Mouse (Mus musculus): Measurements from ENCODE around the gene Poc1a. TPM values are rescaled to one million over a fixed set of nuclear protein-coding genes. Genes with fewer than 3 reads are reported as not detected.

Poc1a gene
- polyA plus RNA-seq, 1 experiment, result 14.9 TPM

DNA sequence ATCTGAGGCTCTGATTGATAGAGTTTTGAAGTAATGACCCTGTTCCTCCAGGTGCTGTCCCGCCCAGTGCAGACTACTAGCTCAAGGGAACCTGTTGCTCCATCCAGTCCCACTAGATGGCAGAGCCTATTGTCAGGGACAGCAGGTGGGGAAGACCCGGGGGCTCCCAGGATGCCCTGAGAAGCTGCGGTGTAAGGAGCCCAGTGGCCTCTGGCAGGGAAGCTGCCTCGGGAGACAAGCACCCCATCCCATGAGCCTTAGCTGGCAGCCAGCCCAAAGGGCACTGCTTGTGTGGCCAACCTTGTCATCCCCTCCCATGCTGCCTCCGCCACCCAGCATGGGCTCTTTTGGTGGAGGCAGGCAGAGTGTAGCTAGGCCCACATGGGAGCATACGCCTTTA is 70.3 kb downstream of the Poc1a start:
- H3K27ac ChIP-seq (ENCODE audit: insufficient read depth, low read depth, low read length), result no peak overlapping the region
- WGBS, result 73% methylated on average over 6 of the region's 6 CpGs
- no peaks in the 10 kb centered on the region for H3K4me1 ChIP-seq (ENCODE audit: control insufficient read depth, insufficient read depth, insufficient read length, low read length)
- no peak for TF ChIP-seq CTCF (IDR thresholded peaks at IDR 0.05; ENCODE audit: extremely low read depth, insufficient read length, insufficient replicate concordance, low read depth, low read length)
- TF ChIP-seq POLR2A (IDR thresholded peaks at IDR 0.05; ENCODE audit: low read depth, low read length), result no peak
- no peak overlapping the region for H3K4me3 ChIP-seq (ENCODE audit: low read depth, low read length)
- H3K27me3 ChIP-seq (ENCODE audit: control insufficient read depth, insufficient read depth, low read length), result no peaks in the 10 kb centered on the region
- no peaks in the 10 kb centered on the region for H3K36me3 ChIP-seq (ENCODE audit: control insufficient read depth, insufficient read depth, low read length)

DNA sequence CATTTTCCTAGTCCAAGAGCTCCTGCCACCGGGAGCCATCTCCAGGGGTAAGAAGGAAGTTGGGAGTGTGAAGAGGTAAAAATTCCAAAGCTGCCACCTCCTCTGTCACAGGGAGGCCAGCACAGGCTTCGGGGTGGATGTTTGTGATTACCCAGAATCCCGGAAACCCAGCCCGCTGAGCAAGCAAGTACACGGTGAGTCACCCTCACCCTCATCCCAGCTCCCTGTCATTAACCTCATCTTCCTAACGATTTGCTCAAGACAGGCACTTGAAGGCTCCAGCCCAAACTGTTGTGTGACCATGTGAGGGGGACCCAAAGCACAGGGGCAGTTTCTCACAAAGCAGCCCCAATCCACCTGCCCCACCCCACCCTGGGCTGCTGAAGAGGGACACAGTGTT is 72.9 kb downstream of the Poc1a start:
- Histone ChIP-seq H3K4me3 (ENCODE audit: low read depth, low read length) (no peak overlapping the region), H3K27ac (ENCODE audit: insufficient read depth, low read depth, low read length) (no peak overlapping the region), H3K27me3 (ENCODE audit: control insufficient read depth, insufficient read depth, low read length) (no peaks in the 10 kb centered on the region), H3K4me1 (ENCODE audit: control insufficient read depth, insufficient read depth, insufficient read length, low read length) (no peaks in the 10 kb centered on the region), H3K36me3 (ENCODE audit: control insufficient read depth, insufficient read depth, low read length) (no peaks in the 10 kb centered on the region)
- 16% methylated on average over 6 of the region's 6 CpGs for WGBS
- TF ChIP-seq POLR2A (IDR thresholded peaks at IDR 0.05; ENCODE audit: low read depth, low read length) (no peak), CTCF (IDR thresholded peaks at IDR 0.05; ENCODE audit: extremely low read depth, insufficient read length, insufficient replicate concordance, low read depth, low read length) (no peak)

DNA sequence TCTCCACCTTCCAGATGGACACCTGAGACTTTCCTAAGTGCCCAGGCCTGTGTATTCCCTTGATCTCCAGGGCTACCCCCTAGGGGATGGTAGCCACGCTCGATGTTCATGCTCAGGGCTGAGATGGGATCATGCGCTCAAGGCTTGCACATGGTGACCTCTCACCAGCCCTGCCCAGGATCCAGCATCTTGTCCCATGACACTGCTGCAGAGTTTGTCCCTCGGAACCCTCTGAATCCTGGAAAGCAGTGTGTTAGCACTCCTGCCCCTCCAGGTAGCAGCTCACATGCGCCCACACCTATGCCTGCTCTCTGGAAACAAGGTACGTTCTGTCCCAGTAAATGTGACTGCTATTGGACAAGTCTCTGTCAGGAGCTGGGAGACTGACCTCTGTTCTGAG is 73.9 kb downstream of the Poc1a start:
- H3K36me3 ChIP-seq (ENCODE audit: control insufficient read depth, insufficient read depth, low read length), result no peaks in the 10 kb centered on the region
- H3K4me1 ChIP-seq (ENCODE audit: control insufficient read depth, insufficient read depth, insufficient read length, low read length), result no peaks in the 10 kb centered on the region
- 95% methylated on average over 6 of the region's 6 CpGs for WGBS
- H3K4me3 ChIP-seq (ENCODE audit: low read depth, low read length), result no peak overlapping the region
- H3K27me3 ChIP-seq (ENCODE audit: control insufficient read depth, insufficient read depth, low read length), result no peaks in the 10 kb centered on the region
- TF ChIP-seq POLR2A (IDR thresholded peaks at IDR 0.05; ENCODE audit: low read depth, low read length) (no peak), CTCF (IDR thresholded peaks at IDR 0.05; ENCODE audit: extremely low read depth, insufficient read length, insufficient replicate concordance, low read depth, low read length) (no peak)
- H3K27ac ChIP-seq (ENCODE audit: insufficient read depth, low read depth, low read length), result no peak overlapping the region

DNA sequence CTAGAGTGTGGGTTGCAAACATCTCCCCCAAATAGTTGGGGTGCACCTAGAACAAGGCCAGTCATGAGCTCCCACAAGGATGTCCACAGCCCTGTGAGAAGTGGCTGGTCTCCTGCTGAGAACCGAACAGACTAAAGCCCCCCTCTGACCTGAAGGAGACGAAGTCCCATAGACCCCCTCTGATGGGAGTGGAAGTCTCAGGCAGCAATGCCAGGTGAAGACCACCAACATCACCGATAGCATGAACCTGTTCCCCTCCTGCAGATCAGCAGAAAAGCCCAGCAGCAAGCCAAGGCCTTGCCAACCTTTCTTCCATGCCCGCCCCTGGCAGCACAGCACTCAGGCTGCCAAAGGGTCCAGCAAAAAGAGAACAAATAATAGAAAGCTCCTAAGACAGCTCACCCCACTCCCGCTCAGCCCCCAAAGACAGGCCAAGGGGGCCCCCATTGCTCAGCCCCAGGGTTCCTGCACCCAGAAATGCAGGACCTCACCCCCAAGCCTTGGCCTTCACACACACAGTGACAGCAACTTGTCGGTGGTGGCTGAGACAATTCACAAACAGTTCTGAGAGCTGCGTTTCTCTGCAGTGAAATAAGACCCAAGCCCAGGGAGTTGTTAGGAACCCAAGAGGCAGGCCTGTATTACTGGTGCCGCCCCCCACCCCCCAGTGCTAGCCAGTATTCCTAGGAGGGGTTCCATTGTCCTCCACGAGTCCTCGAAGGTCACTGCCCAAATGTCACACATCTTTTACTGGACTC is 74.5 kb downstream of the Poc1a start:
- WGBS, result 85% methylated on average over 10 of the region's 10 CpGs
- Histone ChIP-seq H3K27me3 (ENCODE audit: control insufficient read depth, insufficient read depth, low read length) (no peaks in the 10 kb centered on the region), H3K27ac (ENCODE audit: insufficient read depth, low read depth, low read length) (no peak overlapping the region), H3K4me3 (ENCODE audit: low read depth, low read length) (no peak overlapping the region), H3K4me1 (ENCODE audit: control insufficient read depth, insufficient read depth, insufficient read length, low read length) (no peaks in the 10 kb centered on the region), H3K36me3 (ENCODE audit: control insufficient read depth, insufficient read depth, low read length) (no peaks in the 10 kb centered on the region)
- TF ChIP-seq CTCF (IDR thresholded peaks at IDR 0.05; ENCODE audit: extremely low read depth, insufficient read length, insufficient replicate concordance, low read depth, low read length) (no peak), POLR2A (IDR thresholded peaks at IDR 0.05; ENCODE audit: low read depth, low read length) (no peak)

DNA sequence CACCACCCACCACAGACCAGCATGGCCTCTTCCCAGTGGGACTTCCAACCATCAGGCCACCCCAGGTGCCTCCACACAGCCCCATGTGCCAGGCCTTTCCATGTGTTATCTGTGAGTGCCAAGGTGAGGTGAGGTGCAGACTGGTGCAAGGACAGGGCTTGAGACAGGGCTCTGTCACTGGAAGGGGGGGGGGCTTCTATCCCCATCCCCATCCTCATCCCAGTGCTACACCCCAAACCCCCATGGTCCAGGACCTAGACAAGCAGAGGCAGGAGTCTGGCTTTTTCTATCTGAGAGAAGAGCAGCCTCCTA is 75.1 kb downstream of the Poc1a start:
- Histone ChIP-seq H3K27me3 (ENCODE audit: control insufficient read depth, insufficient read depth, low read length) (no peaks in the 10 kb centered on the region), H3K36me3 (ENCODE audit: control insufficient read depth, insufficient read depth, low read length) (no peaks in the 10 kb centered on the region), H3K27ac (ENCODE audit: insufficient read depth, low read depth, low read length) (no peak overlapping the region), H3K4me3 (ENCODE audit: low read depth, low read length) (no peak overlapping the region), H3K4me1 (ENCODE audit: control insufficient read depth, insufficient read depth, insufficient read length, low read length) (no peaks in the 10 kb centered on the region)
- no peak for TF ChIP-seq CTCF (IDR thresholded peaks at IDR 0.05; ENCODE audit: extremely low read depth, insufficient read length, insufficient replicate concordance, low read depth, low read length)
- TF ChIP-seq POLR2A (IDR thresholded peaks at IDR 0.05; ENCODE audit: low read depth, low read length), result no peak

DNA sequence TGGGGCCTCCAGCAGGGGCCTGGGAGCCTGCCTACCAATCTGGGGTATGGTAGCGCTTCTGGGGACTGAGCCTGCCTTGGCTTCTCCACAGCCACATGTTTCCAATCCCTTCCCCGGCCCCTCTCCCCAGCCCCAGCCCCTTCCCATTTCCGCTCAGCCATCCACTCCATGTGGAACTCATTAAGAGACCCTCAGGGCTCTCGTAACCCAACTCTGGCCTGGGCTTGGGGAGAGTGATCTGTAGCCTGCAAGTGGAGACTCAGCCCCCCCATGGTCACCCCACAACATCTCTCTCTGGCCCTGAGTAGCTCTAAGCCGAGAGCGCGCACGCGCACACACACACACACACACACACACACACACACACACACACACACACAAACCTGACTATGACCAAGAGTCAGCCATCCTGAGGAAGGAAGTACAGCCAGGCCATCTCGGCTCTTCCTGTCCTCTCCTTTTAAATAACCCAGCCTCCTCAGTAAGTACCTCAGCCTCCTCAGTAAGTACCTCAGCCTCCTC is 75.5 kb downstream of the Poc1a start:
- 85% methylated on average over 10 of the region's 10 CpGs for WGBS
- Histone ChIP-seq H3K27me3 (ENCODE audit: control insufficient read depth, insufficient read depth, low read length) (no peaks in the 10 kb centered on the region), H3K4me1 (ENCODE audit: control insufficient read depth, insufficient read depth, insufficient read length, low read length) (no peaks in the 10 kb centered on the region), H3K27ac (ENCODE audit: insufficient read depth, low read depth, low read length) (no peak overlapping the region), H3K4me3 (ENCODE audit: low read depth, low read length) (no peak overlapping the region), H3K36me3 (ENCODE audit: control insufficient read depth, insufficient read depth, low read length) (no peaks in the 10 kb centered on the region)
- TF ChIP-seq CTCF (IDR thresholded peaks at IDR 0.05; ENCODE audit: extremely low read depth, insufficient read length, insufficient replicate concordance, low read depth, low read length) (no peak), POLR2A (IDR thresholded peaks at IDR 0.05; ENCODE audit: low read depth, low read length) (no peak)

DNA sequence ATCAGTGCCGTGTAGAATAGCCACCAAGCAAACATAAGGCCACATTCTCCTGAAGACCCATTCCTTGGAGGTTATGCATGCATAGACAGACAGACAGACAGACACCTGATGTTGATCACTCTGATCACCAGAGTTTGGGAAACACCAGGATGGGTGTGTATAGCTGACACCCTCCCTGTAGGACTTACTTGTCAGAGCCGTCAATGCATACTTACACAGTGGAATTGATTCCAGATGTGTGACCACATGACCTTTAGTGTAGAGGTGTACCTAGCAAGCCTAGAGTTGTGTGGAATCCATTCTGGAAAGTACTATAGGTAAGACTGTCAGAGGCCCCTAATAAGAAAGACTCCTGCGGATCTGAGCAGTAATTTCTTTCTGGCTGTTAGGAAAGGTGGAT is 76.3 kb downstream of the Poc1a start:
- Histone ChIP-seq H3K4me1 (ENCODE audit: control insufficient read depth, insufficient read depth, insufficient read length, low read length) (no peaks in the 10 kb centered on the region), H3K27me3 (ENCODE audit: control insufficient read depth, insufficient read depth, low read length) (no peaks in the 10 kb centered on the region), H3K36me3 (ENCODE audit: control insufficient read depth, insufficient read depth, low read length) (no peaks in the 10 kb centered on the region), H3K4me3 (ENCODE audit: low read depth, low read length) (no peak overlapping the region), H3K27ac (ENCODE audit: insufficient read depth, low read depth, low read length) (no peak overlapping the region)
- TF ChIP-seq POLR2A (IDR thresholded peaks at IDR 0.05; ENCODE audit: low read depth, low read length) (no peak), CTCF (IDR thresholded peaks at IDR 0.05; ENCODE audit: extremely low read depth, insufficient read length, insufficient replicate concordance, low read depth, low read length) (no peak)
- WGBS, result 84% methylated on average over 3 of the region's 3 CpGs

All from small intestine, adult 2 months (tissue).